In genomic region chr7:100931316-100931925, GRCm38 (mm10) we compare ENCODE assay signal across 7 mouse cellular contexts. TPM values are rescaled to one million over a fixed set of nuclear protein-coding genes. Genes with fewer than 3 reads are reported as not detected.
DNase-seq lines count a peak whose midpoint lies in the region; ATAC-seq and TF ChIP-seq lines count a peak whose summit lies in the region.

No protein-coding gene starts in this region.

- TF ChIP-seq POLR2A in thymus, adult 2 months (IDR thresholded peaks at IDR 0.05; ENCODE audit: control insufficient read depth, extremely low read depth, insufficient read depth, low read length, poor library complexity): no peak

- peak overlapping the region; percentile 82 for H3K9ac ChIP-seq in forebrain, embryonic 13.5 days
- H3K9ac ChIP-seq in midbrain, embryonic 11.5 days (ENCODE audit: low read length): peak overlapping the region; percentile 88

- DNase-seq in thymus, adult 2 months: peak; percentile 7
- no peak for DNase-seq in thymus, adult 18-20 months
- DNase-seq in induced T-regulatory cell, adult 2 months (ENCODE audit: low read depth): peak; percentile 46
- DNase-seq in midbrain, embryonic 11.5 days (ENCODE audit: low spot score, missing footprints): no peak
- DNase-seq in c-Kit-positive CD71-positive TER-119-positive erythroid progenitor cells, embryonic 14.5 days (ENCODE audit: low spot score): no peak
- DNase-seq in spleen, adult 18-20 months: no peak

- H3K4me1 ChIP-seq in thymus, adult 2 months (replicated peaks; ENCODE audit: control insufficient read depth, insufficient read depth, low read length): peaks cover 18% of the 10 kb centered on the region
- peaks cover 61% of the 10 kb centered on the region for H3K4me1 ChIP-seq in forebrain, embryonic 13.5 days
- peaks cover 46% of the 10 kb centered on the region for H3K4me1 ChIP-seq in midbrain, embryonic 11.5 days (ENCODE audit: control insufficient read depth, insufficient read depth, low read length)

- H3K36me3 ChIP-seq in thymus, adult 2 months (ENCODE audit: control insufficient read depth, insufficient read depth, low read length): no peaks in the 10 kb centered on the region
- no peaks in the 10 kb centered on the region for H3K36me3 ChIP-seq in forebrain, embryonic 13.5 days (ENCODE audit: poor library complexity, severe bottlenecking)
- no peaks in the 10 kb centered on the region for H3K36me3 ChIP-seq in midbrain, embryonic 11.5 days (ENCODE audit: control insufficient read depth, insufficient read depth, low read length)

- WGBS in thymus, adult 2 months: 2% methylated on average over 73 of the region's 73 CpGs
- under 1% methylated on average over 67 of the region's 73 CpGs for WGBS in forebrain, embryonic 13.5 days
- WGBS in midbrain, embryonic 11.5 days: under 1% methylated on average over 68 of the region's 73 CpGs

- H3K27me3 ChIP-seq in thymus, adult 2 months (ENCODE audit: control insufficient read depth, insufficient read depth, low read length): peaks cover 13% of the 10 kb centered on the region
- peaks cover 10% of the 10 kb centered on the region for H3K27me3 ChIP-seq in forebrain, embryonic 13.5 days
- no peaks in the 10 kb centered on the region for H3K27me3 ChIP-seq in midbrain, embryonic 11.5 days (ENCODE audit: control insufficient read depth, insufficient read depth, low read length)

- no peak overlapping the region for H3K27ac ChIP-seq in thymus, adult 2 months (ENCODE audit: control insufficient read depth, insufficient read depth, low read length)
- H3K27ac ChIP-seq in forebrain, embryonic 13.5 days: peak overlapping the region; percentile 93
- H3K27ac ChIP-seq in midbrain, embryonic 11.5 days (ENCODE audit: low read depth, low read length): peak overlapping the region; percentile 92

- peak overlapping the region; percentile 55 for H3K4me3 ChIP-seq in thymus, adult 2 months (ENCODE audit: control insufficient read depth, insufficient read depth, low read length)
- H3K4me3 ChIP-seq in forebrain, embryonic 13.5 days: peak overlapping the region; percentile 58
- peak overlapping the region; percentile 59 for H3K4me3 ChIP-seq in midbrain, embryonic 11.5 days (ENCODE audit: low read depth, low read length)

- TF ChIP-seq CTCF in thymus, adult 2 months (IDR thresholded peaks at IDR 0.05; ENCODE audit: borderline replicate concordance, control insufficient read depth, extremely low read depth, insufficient read depth, low read length, poor library complexity): no peak

- no peaks in the 10 kb centered on the region for H3K9me3 ChIP-seq in forebrain, embryonic 13.5 days (replicated peaks)
- no peaks in the 10 kb centered on the region for H3K9me3 ChIP-seq in midbrain, embryonic 11.5 days (ENCODE audit: control insufficient read depth, low read length)

- peak overlapping the region; percentile 93 for H3K4me2 ChIP-seq in forebrain, embryonic 13.5 days
- H3K4me2 ChIP-seq in midbrain, embryonic 11.5 days: peak overlapping the region; percentile 74

- ATAC-seq in forebrain, embryonic 13.5 days: peak; percentile 9; the same call in 1 of the 2 replicates
- ATAC-seq in midbrain, embryonic 11.5 days (ENCODE audit: low FRiP score): peak; percentile 6; the same call in 1 of the 2 replicates

RNA-seq across cellular contexts. Expression of gene Arhgef17, which starts 0.5 kb away (rescaled TPM):
- 8.1 and 11.1 TPM in 2 replicates for polyA plus RNA-seq in thymus, adult 2 months (2012; rRNA removed)
- polyA plus RNA-seq in forebrain, embryonic 13.5 days (2015; fragmentation: Nextera tagmentation; extraction: Ambion mirVana): 4.4 and 4.7 TPM in 2 replicates
- polyA plus RNA-seq in midbrain, embryonic 11.5 days (2014; fragmentation: Nextera tagmentation; extraction: Ambion mirVana): 6.8 and 6.9 TPM in 2 replicates

RNA-seq across cellular contexts. Expression of gene P2ry6, which starts 43.0 kb away (rescaled TPM):
- 27.1 and 36.0 TPM in 2 replicates for polyA plus RNA-seq in thymus, adult 2 months (2012; rRNA removed)
- polyA plus RNA-seq in forebrain, embryonic 13.5 days (2015; fragmentation: Nextera tagmentation; extraction: Ambion mirVana): 1.4 and 1.5 TPM in 2 replicates
- polyA plus RNA-seq in midbrain, embryonic 11.5 days (2014; fragmentation: Nextera tagmentation; extraction: Ambion mirVana): 1.6 and 2.4 TPM in 2 replicates

Comparison
In these comparisons a context has a peak if more than half of its experiments do, and no peak if none do; other contexts are left out.
1. DNase-seq: peak in thymus, adult 2 months (single experiment) and induced T-regulatory cell, adult 2 months (single experiment); none in thymus, adult 18-20 months (0 of 2), midbrain, embryonic 11.5 days (single experiment), c-Kit-positive CD71-positive TER-119-positive erythroid progenitor cells, embryonic 14.5 days (single experiment) and spleen, adult 18-20 months (0 of 2).
2. Peak in every context shown above with its lines, with median percentiles within 50 percentile points of each other: H3K4me3 ChIP-seq.